Mouse (Mus musculus) forelimb bud, embryonic 11.5 days (tissue): ENCODE measurements at regions not wholly inside any gene's neighbourhood (a gene's known extent, or its start where the extent isn't known, plus 50 kb on each side); places are given as distances from the start of the nearest gene placed in this dataset.

Source experiments
- DNase-seq: peaks from one replicate; pipeline ENCODE4 v3.0.0-alpha.2; 2012; ENCODE audit warnings: low read depth, low spot score

DNA sequence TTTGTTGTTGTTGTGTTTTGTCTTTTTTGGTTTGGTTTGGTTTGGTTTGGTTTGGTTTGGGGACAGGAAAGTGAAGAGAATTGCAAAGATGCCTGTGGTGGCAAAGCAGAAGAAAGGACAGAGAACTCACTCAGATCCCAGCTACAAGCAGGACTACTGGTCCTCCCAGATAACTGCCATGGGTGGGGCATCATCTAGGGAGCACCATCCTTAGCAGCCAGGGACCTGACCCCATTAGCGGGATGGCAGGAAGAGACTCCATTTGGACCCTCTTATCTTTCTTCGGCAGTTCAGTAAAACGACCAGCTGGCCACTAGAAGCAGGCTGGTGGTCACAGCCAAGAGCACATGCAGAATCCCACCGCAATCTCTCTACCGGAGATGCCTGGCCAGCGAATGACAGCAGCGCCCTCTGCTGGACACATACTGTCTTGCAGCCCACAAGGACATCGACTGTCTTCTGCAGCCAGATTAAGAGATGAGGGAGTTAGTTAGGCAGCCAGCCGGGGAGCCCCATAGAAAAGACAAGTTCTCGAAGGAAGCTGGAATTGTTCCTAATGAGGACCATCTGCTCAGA lies 119.8 kb downstream of the Gm9195 start:
- peak; percentile 82 for DNase-seq

DNA sequence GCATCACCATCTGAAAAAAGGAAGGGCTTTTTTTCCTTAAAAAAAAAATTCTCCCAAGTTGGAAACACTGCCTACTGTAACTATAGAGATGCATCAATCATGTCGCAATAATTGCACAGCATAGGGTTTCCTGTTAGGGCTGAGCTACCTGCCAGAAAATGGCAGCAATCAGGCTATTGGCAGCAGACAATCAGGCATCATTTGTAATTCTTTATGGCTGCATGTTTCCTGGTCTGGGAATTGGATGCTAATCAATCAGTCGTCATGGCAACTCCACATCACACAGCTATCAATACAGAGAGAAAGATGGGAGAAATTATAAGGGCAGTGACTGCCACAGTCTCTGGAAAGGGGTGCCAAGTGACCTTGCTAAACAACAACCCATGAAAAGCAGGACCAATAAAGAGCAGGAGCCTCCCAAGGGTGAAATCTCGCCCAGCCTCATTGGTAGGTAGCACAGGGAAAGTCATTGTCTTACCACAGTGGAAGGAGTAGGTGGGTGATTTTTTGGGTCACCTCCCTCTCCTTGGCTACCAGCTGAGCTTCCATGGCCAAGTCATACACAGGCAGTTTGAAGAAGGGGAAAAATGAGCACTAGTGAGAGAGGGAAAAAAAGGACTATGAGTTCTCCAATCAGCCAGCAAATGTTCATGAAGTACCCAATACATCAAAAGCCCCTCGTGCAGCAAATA lies 130.7 kb downstream of the Gm9195 start:
- no peak for DNase-seq

DNA sequence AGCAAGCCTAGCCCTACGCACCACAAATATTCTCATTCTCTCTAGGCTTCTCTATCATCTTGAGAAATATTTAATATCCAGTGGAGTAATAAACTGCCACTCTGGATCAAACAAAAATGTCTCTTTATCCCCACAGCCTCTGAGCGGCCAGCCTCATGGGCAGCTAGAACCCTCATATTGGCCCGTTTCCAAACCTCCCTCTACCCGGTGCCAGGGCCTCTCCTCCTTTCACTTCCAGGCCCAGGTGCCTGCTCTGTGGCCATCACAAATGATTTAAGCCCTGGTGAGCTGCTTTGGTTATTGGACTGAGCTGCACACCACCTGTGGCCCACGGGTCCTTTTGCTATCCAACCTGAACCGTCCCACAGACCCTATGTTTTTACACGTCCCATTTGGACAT lies 131.5 kb downstream of the Gm9195 start:
- no peak for DNase-seq

DNA sequence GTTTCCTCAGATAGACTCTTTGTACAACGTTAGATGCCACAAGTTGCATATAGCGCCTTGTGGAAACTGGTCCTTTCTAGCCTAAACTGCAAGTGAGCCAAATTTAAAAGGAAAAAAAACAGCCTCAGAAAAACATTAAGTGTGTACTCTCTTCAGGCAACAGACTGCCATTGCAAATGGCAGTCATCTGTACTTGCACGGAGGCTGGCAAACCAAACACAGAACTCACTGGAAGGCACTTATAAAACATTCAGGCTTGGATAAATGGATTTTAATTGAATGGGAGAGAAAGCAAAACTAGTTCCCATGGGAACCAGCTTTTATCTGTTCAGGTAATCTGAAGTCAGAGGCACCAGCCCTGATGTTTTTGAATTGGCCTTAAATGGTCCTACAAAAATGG lies 133.7 kb downstream of the Gm9195 start:
- DNase-seq, result no peak

DNA sequence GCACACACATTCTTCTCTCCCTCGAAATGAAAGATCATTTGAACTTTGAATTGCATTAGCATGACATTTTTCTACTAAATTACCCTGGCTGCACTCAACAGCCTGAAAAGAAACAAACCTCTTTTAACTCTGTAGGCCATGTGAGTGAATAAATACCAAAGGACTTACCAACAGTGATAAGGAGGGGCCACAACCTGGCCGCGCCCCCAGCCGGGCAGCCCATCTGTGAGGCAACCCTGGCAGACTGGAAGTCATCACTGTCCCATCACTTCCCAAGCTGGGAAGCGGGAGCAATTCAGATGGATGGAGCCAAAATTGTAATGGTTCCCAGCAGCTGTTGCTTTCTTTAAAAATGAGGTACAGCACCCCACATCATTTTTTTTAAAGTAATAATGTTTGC lies 149.5 kb downstream of the Gm9195 start:
- no peak for DNase-seq

DNA sequence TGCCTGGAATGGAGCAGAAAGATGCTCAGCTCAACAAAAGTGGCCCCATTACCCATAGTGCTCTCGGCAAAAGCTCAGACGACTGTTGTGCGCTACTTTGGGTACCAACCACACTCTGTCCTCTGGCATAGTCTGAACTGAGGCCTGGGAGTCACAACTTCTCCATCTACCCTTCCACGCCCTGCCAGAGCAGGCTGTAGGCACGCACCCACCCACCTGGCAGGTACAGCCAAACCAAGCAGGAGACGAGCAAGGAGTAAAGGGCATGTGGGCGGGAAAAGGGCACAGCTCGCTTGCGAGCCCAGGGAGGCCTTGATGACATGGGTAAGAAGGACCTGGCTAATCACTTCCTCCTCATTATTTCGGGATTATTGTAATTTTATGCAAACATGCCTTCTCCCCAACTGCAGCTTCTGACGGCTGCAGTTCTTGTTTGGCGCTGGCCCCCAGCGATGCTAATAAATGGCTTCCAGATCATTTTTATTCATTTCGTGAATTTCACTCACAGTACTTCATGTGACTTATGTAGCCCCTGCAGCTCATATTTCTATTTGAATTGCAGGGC lies 150.0 kb downstream of the Gm9195 start:
- no peak for DNase-seq

DNA sequence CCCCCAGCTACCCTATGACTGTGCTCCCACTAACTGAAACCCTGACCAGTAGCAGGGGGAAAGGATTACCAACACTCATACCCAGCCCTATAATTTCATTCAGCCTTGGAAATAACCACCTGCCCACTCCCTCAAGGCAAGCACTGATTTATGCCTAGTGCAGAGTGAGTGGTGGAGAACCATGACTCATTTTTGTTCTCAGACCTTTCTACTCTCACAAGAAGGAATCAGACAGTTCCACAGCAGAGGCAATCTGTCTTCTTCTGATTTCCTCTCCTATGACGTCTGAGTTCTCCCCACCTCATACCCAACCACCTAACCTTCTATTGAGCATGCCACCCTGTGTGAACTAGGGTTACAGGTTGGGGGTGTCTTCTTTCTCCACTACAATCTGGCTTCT lies 153.6 kb downstream of the Gm9195 start:
- no peak for DNase-seq

DNA sequence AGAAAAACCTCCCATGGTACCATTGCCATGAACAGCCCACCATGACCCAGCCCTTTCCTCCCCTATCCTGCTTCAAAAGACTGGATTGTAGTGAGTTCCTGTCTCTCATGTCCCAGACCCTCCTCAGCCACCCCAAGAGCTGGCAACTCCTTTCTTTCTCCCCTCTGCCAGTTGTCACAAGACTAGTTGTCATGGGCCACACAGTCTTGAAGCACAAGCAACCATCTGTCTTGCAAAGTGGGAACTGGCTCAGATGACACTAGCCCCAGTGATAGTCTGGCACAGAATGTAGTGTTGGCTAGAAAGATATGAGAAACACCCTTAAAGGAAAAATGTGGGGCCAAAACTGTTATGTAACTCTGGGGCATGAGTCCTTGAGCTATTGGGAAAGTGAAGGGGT lies 187.8 kb downstream of the Gm9195 start:
- DNase-seq, result no peak

DNA sequence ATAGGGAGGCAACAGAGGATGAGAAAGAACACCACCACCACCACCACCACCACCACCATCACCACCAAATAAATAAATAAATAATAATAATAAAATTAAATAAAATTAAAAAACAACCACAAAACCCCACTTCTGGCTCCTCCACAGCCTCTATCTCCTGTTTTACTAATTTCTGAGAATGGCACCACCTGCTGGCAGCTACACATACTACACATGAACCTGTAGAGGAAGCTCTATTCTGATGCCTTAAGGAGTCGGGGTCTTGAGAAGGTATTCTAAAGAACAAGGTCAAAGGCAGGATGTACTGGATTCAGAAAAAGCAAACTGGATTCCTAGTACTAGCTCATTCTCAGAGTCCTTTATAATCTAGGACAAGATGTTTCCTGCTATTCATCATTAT lies 191.6 kb downstream of the Gm9195 start:
- DNase-seq, result peak; percentile 43

DNA sequence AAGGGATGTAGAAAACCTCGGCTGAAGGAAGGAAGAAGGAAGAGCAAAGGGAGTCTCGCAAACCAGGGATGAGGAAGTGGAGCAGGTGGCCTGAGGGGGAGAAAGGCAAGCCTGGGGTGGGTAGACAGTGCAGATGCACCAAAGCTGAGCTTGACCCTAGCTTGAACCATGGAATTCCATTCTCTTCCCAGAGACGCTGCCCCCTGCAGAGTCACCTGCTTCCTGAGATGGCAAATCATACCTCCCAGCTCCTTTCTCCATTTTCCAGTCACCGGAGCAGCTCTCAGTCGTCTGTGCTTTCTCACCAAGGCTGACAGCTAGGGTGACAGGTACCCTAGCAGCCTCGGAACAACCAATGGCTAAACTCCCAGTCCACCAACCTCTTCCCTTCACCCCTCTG lies 197.0 kb downstream of the Gm9195 start:
- no peak for DNase-seq

DNA sequence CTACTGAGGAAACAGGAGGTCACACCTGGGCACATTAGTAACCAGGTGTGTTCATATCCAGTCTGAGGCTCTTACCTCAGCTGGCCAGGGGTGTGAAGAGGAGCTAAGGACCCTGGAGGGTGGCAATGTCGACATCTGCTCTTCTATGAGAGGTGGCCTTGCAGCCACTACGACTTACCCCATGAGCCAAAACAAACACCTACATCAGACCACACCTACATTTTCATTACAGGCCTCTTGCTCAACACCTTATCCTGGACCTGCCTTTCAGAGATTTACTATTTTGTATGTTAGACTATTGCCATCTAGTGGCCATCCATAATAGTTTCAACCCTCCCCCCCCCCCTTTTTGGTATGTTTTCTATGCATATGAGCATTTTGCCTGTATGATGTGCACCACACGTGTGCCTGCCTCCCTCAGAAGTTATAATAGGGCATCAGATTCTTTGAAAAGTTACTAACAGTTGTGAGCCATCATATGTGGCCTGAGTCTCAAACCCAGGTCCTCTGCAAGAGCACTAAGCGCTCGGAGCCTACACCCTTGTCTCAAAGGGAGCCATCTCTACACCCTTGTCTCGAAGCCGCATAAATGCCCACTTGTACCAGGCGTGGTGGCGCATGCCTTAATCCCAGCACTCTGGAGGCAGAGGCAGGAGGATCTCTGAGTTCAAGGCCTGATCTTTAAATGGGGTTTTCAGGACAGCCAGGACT lies 197.8 kb downstream of the Gm9195 start:
- peak; percentile 11 for DNase-seq

DNA sequence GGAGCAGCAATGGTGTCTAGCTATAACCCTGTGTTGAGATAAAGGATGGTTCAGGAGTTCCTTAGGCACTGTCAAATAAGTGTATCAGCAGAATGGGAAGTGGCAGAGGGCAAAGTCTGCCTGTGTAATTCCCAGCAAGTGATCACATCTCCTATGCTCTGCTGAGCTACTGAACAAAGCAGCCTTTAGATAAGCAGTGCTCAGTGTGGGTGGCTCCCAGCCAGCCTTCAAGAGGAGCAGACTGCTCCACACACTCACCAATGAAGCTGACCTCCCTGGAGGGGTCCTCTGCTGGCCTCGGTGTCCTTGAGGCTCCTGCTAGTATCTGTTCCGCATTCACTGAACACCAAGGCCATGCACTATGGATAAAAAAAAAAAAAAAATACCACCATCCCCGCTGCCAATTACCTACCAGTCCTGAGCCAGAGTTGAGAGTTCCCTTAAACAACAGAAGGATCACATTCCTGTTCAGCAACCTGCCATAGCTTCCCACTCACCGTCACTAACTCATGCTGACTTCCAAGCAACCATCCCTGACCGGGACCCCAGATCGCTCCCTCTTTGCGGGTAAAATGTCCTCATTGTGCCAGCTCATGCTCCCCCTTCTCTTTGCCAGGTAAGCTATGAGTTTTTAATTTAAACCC lies 198.9 kb downstream of the Gm9195 start:
- no peak for DNase-seq

DNA sequence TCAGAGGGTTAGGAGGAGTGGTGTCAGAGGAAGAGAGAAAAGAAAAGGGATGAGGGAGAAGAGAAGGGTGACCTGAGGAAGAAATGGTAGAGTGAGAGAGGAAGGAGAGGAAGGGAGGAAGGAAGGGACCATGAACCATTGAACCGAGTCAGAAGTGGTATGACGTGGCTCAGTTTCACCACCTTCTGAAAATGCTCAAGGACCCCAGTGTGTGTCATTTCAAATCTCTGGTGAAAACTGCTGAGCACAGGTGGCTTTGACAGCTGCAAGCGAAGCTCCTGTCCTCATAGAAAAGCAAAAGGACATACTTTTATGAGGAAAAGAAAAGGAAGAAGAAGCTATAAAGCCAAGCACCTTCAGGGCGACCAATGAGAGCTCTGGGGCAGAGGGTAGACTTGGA lies 214.3 kb downstream of the Gm9195 start:
- DNase-seq, result no peak

DNA sequence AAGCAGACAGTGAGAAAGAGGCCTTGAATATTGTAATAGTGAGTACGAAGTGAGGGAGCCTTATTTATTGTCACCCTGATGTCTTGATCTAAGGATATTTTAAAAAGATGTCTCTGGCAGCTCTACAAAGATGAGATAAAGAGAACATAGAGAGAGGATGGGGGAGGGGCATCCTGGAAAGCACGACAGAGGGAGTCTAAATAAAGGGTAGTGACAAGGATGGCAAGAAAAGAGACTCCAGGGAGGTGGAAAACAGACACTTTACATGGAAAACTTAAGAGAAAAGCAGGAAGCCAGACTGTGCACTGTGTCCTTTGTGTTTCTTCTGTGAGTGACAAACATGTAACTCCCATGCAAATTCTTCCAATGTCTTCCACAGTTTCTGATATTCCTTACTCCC lies 232.4 kb downstream of the Gm9195 start:
- DNase-seq, result no peak

DNA sequence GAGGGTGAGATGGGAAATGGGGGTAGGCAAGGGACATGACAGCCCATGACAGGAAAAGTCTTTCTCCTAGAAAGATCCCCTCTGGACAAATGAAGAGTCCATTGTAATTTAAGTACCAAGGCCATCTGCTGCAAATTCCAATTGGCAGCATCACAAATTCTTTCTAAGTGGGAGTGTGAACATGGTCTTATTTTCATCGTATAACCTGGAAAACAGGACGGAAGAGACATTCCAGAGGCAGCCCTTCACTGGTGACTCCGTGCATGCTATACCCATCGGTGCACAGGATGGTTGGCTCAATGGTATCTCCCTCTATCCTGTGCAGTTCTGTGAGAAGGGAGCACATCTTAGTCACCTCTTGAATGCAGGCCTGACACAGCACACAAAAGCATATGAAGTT lies 249.8 kb downstream of the Gm9195 start:
- no peak for DNase-seq

DNA sequence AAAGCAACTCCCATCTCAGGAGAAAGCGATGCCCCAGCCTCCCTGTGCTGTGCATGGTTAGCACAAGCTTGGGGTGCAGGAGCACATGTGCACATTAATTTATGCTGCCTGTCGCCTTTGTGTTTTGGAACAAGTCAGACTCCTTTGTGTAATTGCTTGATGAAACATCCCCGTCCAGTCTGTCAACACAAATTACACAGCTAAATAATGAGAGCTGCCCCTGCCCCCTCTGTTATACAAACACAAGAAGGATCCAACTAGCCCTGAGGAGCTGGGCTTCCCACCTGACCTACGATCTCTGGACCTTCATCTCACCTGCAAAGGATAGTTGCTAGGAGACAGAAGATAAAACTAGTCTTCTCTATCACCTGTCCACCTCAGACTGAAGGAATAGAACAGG lies 251.4 kb downstream of the Gm9195 start:
- no peak for DNase-seq

DNA sequence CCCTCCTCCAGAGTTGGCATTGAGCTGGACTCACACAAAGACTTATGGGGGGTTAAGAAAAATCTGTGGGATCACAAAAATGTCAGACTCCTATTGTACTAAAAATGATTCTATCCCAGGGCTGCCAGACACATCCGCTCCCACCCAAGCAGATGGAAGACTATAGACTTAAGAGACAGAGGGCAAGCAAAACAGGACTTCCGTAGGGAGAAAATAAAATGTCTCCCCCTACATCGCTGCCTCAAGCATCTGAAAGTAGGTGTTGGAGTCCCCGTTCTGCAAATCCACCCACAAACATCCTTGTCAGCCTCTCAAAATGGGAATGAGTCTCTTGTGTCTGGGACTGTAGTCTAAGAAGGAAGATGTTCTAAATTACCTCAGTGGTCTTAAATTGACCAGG lies 253.3 kb downstream of the Gm9195 start:
- DNase-seq, result no peak

DNA sequence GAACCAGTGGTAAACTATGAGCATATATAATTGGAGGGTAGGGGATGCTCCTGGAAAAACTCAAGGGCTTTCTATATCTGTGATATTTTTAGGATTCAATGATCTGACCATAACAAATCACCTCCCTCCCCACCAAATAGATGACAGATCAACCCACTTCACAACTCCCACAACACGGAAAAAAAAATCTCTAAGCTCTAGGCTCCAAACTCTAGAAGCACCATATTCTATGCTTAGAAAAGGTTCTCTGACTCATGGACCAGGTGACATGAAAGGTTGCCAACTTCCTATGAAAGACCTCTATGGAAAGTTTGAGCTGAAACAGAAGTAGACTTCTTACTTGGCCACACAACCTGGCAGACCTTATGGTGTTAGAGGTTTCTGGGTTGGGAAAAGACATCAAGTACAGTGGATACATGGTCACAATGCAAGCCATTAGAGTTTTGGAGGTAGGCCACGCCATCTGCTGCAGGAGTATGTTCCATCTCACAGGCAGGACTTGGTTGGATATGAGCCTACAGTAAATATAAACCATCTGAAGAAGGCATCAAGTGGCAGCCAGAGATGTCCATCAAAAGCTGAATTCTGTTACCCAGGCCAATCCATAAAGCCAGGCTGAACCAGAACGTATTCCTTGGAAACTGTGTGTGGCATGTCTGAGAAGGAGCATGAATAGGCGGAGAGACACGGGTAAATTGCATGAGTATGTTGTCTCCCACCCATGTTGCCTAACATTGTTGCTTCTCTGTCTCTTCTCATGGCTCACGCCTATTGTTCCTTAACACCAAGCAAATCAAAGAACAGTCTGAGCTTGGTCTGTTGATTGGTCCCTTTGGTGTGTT lies 257.2 kb downstream of the Gm9195 start:
- no peak for DNase-seq

DNA sequence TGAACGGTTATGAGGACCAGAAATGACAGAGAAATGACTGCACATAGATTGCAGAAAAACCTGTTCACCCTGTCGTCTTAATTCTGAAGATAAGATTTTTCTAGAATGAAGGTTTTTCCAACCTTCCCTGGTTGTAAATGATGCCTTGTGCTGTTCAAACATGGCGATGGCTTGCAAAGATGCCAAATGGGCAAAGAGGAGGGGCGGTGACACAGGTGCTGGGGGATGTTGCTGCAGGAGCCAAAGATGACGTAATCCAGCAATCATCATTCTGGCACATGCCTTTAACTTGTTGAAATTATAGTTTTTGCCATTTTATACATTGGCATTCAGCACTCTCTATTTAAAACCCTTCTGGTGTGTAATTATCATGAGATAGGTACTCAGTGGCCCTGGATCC lies 263.8 kb downstream of the Gm9195 start:
- no peak for DNase-seq

DNA sequence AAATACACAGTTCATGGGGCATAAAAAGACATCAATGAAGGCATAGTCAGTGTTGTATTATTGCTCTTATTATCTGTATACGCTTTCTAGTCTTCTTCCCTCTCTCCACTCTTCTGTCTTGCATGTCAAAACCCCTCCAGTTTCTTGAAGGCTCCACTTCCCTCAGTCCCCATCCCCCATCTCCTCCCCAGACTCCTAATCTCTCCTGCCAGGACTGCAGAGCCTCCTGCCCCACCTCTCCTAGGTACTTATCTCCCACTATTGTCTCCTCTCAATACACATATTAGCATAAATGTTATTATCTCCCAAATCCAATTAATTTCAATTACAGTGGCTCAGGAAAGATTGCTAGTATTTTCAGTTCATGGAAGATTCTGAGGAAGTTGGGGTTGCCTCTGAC lies 264.2 kb downstream of the Gm9195 start:
- no peak for DNase-seq

DNA sequence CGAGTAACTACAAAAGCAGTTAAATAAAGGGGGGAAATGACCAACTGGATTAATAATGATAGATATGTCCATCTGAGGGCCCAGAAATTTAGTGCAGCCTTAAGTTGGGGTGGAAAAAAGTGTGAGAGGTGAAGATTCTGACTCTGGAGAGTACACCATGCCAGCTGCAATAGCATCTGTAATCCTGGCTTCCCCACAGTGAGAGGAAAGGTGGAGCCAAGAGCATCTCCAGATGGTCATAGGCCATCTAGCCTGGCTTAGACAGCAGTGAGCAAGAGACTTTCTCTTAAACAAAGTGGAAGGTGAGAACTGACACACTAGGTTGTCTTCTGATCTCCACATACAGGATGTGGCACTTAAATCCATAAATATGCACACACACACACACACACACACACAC lies 264.7 kb downstream of the Gm9195 start:
- DNase-seq, result no peak

DNA sequence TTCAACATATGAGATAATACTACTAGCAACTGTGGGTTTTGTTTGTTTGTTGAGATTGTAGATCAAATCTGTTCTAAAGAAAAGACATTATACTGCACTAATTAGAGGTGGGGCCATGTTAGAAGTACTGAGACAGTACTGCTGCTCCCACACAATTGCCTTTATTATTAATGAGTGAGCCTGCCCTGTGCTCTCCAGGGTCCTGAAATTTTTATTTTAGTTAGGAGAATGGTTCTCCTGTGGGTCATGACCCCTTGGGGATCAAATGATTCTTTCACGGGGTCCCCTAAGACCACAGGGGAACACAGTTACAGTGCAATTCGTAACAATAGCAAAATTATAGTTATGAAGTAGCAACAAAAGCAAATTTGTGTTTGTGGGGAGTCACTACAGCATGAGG lies 268.8 kb downstream of the Gm9195 start:
- DNase-seq, result peak; percentile 40
